Mouse (Mus musculus) forebrain, embryonic 12.5 days (tissue): ENCODE measurements around the gene Golga5. TPM values are rescaled to one million over a fixed set of nuclear protein-coding genes. Genes with fewer than 3 reads are reported as not detected.

Experiments used
- ATAC-seq: fragments of 200-750 bp; cut with Nextera tagmentation; 2 replicates; pipeline ENCODE4 v1.8.0; 2017; ENCODE audit warnings: moderate TSS enrichment; ENCODE audit not compliant: low FRiP score
- H3K27ac ChIP-seq: fragments of 300-500 bp; sonication (generic); 2 replicates; pipeline ENCODE4 v1.5.1; 2016; ENCODE audit warnings: mild to moderate bottlenecking
- H3K27me3 ChIP-seq: fragments of 300-500 bp; sonication (generic); 2 replicates; pipeline ENCODE4 v1.6.1; 2016; ENCODE audit warnings: mild to moderate bottlenecking
- H3K36me3 ChIP-seq: fragments of 300-500 bp; sonication (generic); replicated peaks from 2 replicates; pipeline ENCODE4 v1.6.1; 2016; ENCODE audit warnings: mild to moderate bottlenecking
- H3K4me1 ChIP-seq: fragments of 300-500 bp; sonication (generic); 2 replicates; pipeline ENCODE4 v1.6.1; 2016
- H3K4me2 ChIP-seq: fragments of 300-500 bp; sonication (generic); 2 replicates; pipeline ENCODE4 v1.6.1; 2016; ENCODE audit warnings: mild to moderate bottlenecking, moderate library complexity
- H3K4me3 ChIP-seq: fragments of 300-500 bp; sonication (generic); replicated peaks from 2 replicates; pipeline ENCODE4 v1.5.1; 2016; ENCODE audit warnings: mild to moderate bottlenecking
- H3K9ac ChIP-seq: fragments of 300-500 bp; sonication (generic); 2 replicates; pipeline ENCODE4 v1.6.1; 2016; ENCODE audit warnings: mild to moderate bottlenecking
- H3K9me3 ChIP-seq: fragments of 300-500 bp; sonication (generic); 2 replicates; pipeline ENCODE4 v1.6.1; 2016
- WGBS: fragments of 180-500 bp; shearing (Covaris S2); methylation state at CpG from one replicate; pipeline ENCODE4 v1.1.7; 2016; 5-methylcytosine and 5-hydroxymethylcytosine counted together
- polyA plus RNA-seq: library from polyadenylated mRNA; unstranded; fragments of >200 nt; fragmentation: Nextera tagmentation; extraction: Ambion mirVana; gene quantifications from 2 replicates; pipeline ENCODE4 v1.2.1, GENCODE M21; 2016

Golga5 gene
- polyA plus RNA-seq, 1 experiment from 2014 or later, result 34.8 TPM

DNA sequence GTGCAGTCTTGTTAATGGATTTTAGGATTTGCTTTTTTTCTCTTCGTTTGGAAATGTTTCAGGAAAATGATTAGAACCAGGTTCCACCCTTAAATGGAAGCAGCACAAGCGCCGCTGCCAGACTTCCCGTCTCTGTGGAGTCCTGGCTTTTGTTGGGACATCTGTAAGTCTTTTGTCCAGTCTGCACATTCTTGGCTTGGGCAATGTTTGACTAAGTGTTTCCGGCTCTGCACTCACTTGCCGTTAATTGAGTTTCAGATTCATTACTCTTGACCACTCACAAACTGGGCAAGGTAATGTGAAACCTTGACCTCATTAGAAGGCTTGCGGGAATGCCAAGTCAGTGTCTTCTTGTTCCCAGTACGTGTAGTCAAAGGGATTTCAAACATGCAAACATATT lies 29.8 kb downstream of the Golga5 start:
- WGBS, result 68% methylated on average over 8 of the region's 8 CpGs
- H3K9ac ChIP-seq, result no peak overlapping the region
- H3K27ac ChIP-seq, result no peak overlapping the region
- no peaks in the 10 kb centered on the region for H3K27me3 ChIP-seq
- H3K9me3 ChIP-seq, result no peaks in the 10 kb centered on the region
- no peak overlapping the region for H3K4me3 ChIP-seq
- H3K36me3 ChIP-seq, result peaks cover 37% of the 10 kb centered on the region
- H3K4me1 ChIP-seq, result no peaks in the 10 kb centered on the region
- no peak overlapping the region for H3K4me2 ChIP-seq
- no peak for ATAC-seq

DNA sequence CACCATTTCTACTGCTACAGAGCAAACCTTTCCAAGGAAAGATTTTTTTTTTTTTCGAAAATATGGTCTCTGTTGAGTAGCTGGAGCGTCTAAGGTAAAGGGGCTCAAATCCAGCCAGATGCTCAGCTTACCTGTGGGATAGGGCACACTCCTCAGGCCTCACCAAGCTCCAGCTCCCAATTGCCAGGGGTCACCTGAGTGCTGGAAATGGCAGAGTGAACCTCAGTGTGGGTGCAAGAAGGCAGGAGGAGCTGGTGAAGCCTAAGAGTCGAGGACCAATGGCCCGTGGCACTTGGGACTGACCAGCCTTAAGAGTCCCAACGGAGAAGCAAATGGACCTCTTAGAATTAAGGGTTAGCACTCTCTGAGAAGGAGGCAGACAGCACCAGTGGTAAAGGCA lies 30.3 kb downstream of the Golga5 start:
- Histone ChIP-seq H3K4me1 (no peaks in the 10 kb centered on the region), H3K27ac (no peak overlapping the region), H3K4me3 (no peak overlapping the region), H3K36me3 (peaks cover 32% of the 10 kb centered on the region), H3K9me3 (no peaks in the 10 kb centered on the region), H3K9ac (no peak overlapping the region), H3K4me2 (no peak overlapping the region), H3K27me3 (no peaks in the 10 kb centered on the region)
- WGBS, result 90% methylated on average over 5 of the region's 5 CpGs
- no peak for ATAC-seq

DNA sequence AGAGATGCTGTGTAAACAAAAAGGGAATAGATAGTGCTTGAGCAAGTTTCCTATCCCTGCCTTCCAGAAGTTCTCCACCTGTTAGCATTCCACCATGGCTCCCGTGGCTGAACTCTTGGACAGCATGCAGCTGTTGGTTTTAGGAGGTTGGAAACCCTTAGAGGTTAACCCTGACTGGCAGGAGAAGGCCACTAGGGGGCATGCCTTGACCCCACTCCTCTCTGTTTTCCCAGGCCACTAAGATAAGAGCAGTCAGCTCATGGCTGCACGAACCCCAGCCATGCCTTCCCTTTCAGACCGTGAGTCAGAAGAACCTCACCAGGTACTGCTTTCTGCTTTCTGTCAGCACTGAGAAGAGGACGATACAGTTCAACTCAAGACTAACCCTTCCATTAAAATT lies 30.8 kb downstream of the Golga5 start:
- H3K27me3 ChIP-seq, result no peaks in the 10 kb centered on the region
- no peak overlapping the region for H3K4me3 ChIP-seq
- H3K4me2 ChIP-seq, result no peak overlapping the region
- no peak overlapping the region for H3K27ac ChIP-seq
- ATAC-seq, result no peak
- H3K4me1 ChIP-seq, result no peaks in the 10 kb centered on the region
- H3K9ac ChIP-seq, result no peak overlapping the region
- 66% methylated on average over 4 of the region's 4 CpGs for WGBS
- H3K36me3 ChIP-seq, result peaks cover 30% of the 10 kb centered on the region
- H3K9me3 ChIP-seq, result no peaks in the 10 kb centered on the region

DNA sequence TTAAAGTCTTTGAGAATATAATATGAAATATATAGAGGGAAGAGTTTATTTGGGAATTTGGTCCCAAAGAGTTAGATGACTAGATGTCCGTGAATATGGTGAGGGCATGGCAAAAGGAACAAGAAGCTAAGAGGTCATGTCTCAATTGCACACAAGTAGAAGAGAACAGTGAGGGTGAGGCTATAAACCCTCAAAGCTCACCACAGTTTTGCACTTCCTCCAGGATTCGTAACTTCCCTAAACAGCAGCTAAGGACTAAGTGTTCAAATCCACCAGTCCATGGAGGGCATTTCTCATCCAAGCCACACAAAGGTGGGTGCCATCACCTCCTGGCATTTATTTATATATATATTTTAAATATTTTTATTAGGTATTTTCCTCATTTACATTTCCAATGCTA lies 32.1 kb downstream of the Golga5 start:
- H3K4me1 ChIP-seq, result no peaks in the 10 kb centered on the region
- H3K9ac ChIP-seq, result no peak overlapping the region
- no peak overlapping the region for H3K4me3 ChIP-seq
- WGBS, result 93% methylated on average over 2 of the region's 2 CpGs
- H3K36me3 ChIP-seq, result peaks cover 21% of the 10 kb centered on the region
- H3K4me2 ChIP-seq, result no peak overlapping the region
- no peak overlapping the region for H3K27ac ChIP-seq
- no peak for ATAC-seq
- no peaks in the 10 kb centered on the region for H3K27me3 ChIP-seq
- H3K9me3 ChIP-seq, result no peaks in the 10 kb centered on the region

DNA sequence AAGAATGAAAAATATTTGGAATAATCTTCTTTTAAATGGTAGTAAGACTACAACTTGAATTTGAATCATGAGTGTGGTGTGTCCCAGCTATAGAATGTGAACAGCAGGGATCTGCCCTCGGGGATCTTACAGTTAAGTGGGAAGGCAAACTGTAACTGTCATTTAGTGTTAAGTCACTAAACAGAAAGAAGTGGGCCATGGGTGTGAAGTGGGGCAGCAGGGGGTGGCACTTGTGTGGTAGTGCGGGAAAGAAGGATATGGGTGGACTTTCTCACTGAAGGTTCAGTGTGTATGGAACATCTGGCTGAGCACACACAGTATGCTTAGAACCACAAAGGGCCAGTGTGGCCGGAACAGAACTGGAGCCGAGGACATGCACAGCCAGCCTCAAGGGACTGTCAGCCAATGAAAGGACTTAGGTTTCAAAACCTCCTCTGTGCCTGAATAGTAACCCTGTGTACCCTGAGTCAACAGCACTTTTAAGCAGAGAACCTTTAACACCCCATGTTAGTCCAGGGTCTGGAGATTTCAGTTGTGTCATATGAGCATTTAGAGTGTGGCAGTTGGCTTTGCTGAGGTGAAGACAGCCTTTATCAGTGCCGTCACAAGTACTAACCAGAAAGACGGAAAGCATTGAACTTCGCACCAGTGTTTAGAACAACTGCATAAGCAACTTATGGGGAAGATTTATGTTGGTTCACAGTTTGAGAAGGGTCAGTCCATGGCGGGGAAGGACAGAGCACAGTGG lies 33.1 kb downstream of the Golga5 start:
- H3K9ac ChIP-seq, result no peak overlapping the region
- H3K36me3 ChIP-seq, result peaks cover 11% of the 10 kb centered on the region
- no peak for ATAC-seq
- 86% methylated on average over 8 of the region's 8 CpGs for WGBS
- H3K27me3 ChIP-seq, result no peaks in the 10 kb centered on the region
- H3K4me1 ChIP-seq, result no peaks in the 10 kb centered on the region
- H3K4me3 ChIP-seq, result no peak overlapping the region
- H3K4me2 ChIP-seq, result no peak overlapping the region
- no peak overlapping the region for H3K27ac ChIP-seq
- H3K9me3 ChIP-seq, result no peaks in the 10 kb centered on the region

DNA sequence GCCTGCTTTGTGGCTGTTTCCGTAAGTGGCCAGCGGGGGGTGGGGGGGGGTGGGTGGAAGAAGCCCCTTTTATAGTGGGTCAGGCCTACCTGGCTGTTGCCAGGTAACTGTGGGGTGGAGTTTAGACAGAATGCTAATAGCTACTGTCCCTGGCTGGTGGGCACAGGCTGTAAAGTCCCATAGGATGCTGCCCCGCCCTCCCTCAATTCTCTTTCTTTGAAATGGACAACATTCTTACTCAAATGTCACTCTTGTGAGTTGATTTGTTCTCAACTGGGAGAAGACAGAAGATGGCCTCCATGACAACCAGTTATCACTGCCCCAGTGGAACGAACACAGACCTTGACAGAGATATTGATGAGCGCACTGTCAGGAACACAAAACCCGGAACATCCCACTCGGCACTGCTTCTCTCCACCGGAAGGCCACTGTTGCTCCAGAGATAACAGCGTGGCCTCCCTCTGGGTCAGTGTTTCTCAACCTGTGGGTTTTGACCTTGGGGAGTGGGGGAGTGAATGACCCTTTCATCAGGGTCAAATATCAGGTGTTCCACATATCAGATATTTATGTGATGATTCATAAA lies 36.3 kb downstream of the Golga5 start:
- H3K9me3 ChIP-seq, result no peaks in the 10 kb centered on the region
- 73% methylated on average over 9 of the region's 9 CpGs for WGBS

DNA sequence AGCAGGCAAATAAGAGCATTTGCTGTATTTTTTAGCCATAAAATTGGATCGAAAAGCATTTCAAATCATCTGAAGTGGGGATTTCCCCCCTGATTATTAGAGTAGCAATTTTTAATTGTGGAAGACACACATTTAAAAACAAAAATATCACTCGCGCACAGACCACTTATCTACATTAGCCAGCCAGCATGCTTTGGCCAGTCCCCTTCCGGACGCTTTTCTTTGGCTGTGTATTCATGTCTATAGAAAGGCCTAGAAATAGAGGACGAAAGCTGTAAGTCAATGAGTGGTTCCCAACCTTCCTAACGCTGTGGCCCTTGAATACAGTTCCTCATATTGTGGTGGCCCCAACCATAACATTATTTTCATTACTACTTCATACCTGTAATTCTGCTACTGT lies 37.0 kb downstream of the Golga5 start:
- H3K27me3 ChIP-seq, result no peaks in the 10 kb centered on the region

More for the DNA sequence above, 36.3 kb downstream of the Golga5 start:
- H3K4me1 ChIP-seq, result no peaks in the 10 kb centered on the region
- no peak overlapping the region for H3K9ac ChIP-seq
- H3K36me3 ChIP-seq, result no peaks in the 10 kb centered on the region
- no peaks in the 10 kb centered on the region for H3K27me3 ChIP-seq
- no peak overlapping the region for H3K4me3 ChIP-seq
- ATAC-seq, result no peak
- no peak overlapping the region for H3K27ac ChIP-seq
- H3K4me2 ChIP-seq, result no peak overlapping the region

DNA sequence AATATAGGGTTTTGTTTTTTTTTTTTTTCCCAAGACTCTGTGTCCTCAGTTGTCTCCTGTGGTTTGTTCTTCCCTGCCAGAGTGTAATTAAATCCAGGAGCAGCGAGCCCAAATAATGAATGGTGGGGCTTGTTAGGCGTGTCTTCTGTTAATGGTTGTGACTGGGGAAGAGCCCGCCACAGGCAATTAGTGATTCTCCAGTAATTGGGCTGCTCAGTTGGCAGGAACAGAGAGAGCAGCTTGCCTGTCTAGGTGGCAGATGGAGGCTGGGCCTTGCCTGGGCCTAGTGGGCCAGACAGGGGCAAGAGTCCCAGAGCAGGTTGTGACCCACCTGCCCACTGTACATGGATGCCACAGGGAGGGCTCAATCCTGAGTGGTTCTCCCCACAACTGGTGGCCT lies 42.4 kb downstream of the Golga5 start:
- Histone ChIP-seq H3K9ac (no peak overlapping the region), H3K36me3 (no peaks in the 10 kb centered on the region), H3K27ac (peak overlapping the region; percentile 80), H3K4me3 (no peak overlapping the region), H3K27me3 (no peaks in the 10 kb centered on the region), H3K4me1 (peaks cover 22% of the 10 kb centered on the region; the same call in 1 of the 2 replicates), H3K4me2 (no peak overlapping the region), H3K9me3 (no peaks in the 10 kb centered on the region)
- WGBS, result 12% methylated on average over 3 of the region's 3 CpGs
- ATAC-seq, result peak; percentile 91

More for the DNA sequence above, 37.0 kb downstream of the Golga5 start:
- H3K4me1 ChIP-seq, result peaks cover 5% of the 10 kb centered on the region; the same call in 1 of the 2 replicates
- no peak overlapping the region for H3K4me2 ChIP-seq
- no peak overlapping the region for H3K9ac ChIP-seq
- 90% methylated on average over 7 of the region's 7 CpGs for WGBS
- H3K27ac ChIP-seq, result no peak overlapping the region
- H3K4me3 ChIP-seq, result no peak overlapping the region
- no peak for ATAC-seq
- H3K9me3 ChIP-seq, result no peaks in the 10 kb centered on the region
- H3K36me3 ChIP-seq, result no peaks in the 10 kb centered on the region

DNA sequence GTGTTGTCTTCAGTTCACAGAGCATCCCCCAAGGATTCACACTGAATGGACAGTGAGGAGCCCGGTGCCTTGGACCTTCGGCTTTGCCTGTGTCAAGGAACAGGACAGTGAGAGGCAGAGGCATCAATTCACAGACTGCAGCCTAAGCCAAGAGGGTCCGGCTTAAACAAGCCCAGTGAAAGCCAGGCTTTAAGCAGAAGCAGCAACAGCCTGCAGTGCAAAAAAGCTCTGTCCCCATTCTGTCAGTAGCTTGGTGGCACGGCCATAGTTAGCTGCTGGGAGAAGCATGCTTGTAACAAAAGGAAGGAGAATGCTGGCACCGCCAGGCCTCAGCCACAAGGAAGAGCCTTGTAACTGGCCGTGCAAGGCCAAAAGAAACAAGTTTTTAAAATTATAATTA lies 45.2 kb downstream of the Golga5 start:
- Histone ChIP-seq H3K9me3 (no peaks in the 10 kb centered on the region), H3K9ac (no peak overlapping the region), H3K27ac (peak overlapping the region; percentile 27; the same call in 1 of the 2 replicates), H3K4me1 (peaks cover 22% of the 10 kb centered on the region; the same call in 1 of the 2 replicates), H3K4me2 (no peak overlapping the region), H3K27me3 (no peaks in the 10 kb centered on the region), H3K4me3 (no peak overlapping the region), H3K36me3 (no peaks in the 10 kb centered on the region)
- no peak for ATAC-seq
- 59% methylated on average over 6 of the region's 6 CpGs for WGBS

DNA sequence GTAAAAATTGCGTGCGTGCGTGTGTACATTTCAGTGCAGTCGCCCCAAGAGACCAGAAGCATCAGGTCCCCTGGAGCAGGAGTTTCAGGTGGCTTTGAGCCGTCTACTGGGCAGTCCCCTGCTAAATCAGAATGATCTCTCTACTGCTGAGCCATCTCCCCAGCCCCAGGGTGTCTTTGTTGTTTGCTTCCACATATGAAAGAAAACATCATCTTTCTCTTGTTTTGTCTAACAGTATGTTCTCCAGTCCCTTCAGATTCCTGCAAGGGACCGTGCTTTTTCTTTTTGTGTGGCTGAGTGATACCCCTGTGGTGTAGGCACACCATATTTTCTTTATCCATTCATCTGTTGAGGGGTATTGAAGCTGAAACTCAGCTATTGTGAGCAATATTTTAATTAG lies 45.8 kb downstream of the Golga5 start:
- Histone ChIP-seq H3K4me3 (no peak overlapping the region), H3K9me3 (no peaks in the 10 kb centered on the region), H3K36me3 (no peaks in the 10 kb centered on the region), H3K27ac (no peak overlapping the region), H3K9ac (no peak overlapping the region), H3K4me1 (peaks cover 22% of the 10 kb centered on the region; the same call in 1 of the 2 replicates), H3K27me3 (no peaks in the 10 kb centered on the region), H3K4me2 (no peak overlapping the region)
- no peak for ATAC-seq
- 69% methylated on average over 6 of the region's 6 CpGs for WGBS

DNA sequence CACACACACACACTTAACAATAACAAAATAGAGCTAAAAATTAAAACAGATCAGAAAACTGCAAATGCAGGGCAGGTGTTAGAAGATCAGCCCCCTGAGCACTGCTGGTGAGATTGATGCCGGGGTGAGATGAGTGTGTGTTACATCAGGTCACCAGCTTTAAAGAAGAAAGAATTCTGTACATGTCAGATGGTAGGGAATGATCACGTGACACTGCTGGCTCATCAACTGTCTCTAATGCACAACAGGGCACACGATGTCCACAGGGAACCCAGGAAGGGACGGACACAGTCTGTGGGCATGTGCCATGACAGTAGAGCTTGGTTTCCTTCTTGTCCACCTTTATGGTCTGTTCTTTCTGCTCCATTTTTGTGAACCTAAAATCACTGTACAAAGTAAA lies 47.2 kb downstream of the Golga5 start:
- no peak for ATAC-seq

DNA sequence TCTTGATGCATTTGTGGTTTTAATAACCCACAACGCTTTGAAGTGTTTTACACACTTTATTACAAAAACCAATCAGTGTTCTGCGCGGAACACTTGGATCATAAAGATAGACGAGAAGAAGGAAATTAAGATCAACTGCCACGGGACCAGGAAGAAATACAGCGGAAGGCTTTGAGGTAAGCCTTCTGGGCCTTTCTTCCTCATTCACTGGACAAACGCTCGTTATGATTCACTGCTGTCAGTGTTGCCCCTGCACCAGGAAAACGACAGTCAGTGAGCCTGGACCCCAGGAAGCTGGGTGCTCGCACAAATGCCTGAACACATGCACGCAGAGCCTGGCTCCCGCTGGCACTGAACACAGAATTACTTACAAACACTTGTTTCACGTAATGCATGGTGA lies 48.7 kb downstream of the Golga5 start:
- H3K36me3 ChIP-seq, result no peaks in the 10 kb centered on the region
- no peak overlapping the region for H3K4me3 ChIP-seq
- no peaks in the 10 kb centered on the region for H3K27me3 ChIP-seq
- no peak overlapping the region for H3K27ac ChIP-seq
- ATAC-seq, result no peak
- no peak overlapping the region for H3K4me2 ChIP-seq
- H3K9me3 ChIP-seq, result no peaks in the 10 kb centered on the region
- H3K4me1 ChIP-seq, result peaks cover 13% of the 10 kb centered on the region; the same call in 1 of the 2 replicates
- 79% methylated on average over 13 of the region's 13 CpGs for WGBS
- no peak overlapping the region for H3K9ac ChIP-seq

More for the DNA sequence above, 47.2 kb downstream of the Golga5 start:
- Histone ChIP-seq H3K4me2 (no peak overlapping the region), H3K9ac (no peak overlapping the region), H3K27me3 (no peaks in the 10 kb centered on the region), H3K36me3 (no peaks in the 10 kb centered on the region), H3K9me3 (no peaks in the 10 kb centered on the region), H3K27ac (no peak overlapping the region), H3K4me1 (peaks cover 16% of the 10 kb centered on the region; the same call in 1 of the 2 replicates), H3K4me3 (no peak overlapping the region)
- WGBS, result 86% methylated on average over 4 of the region's 4 CpGs
